Mouse (Mus musculus): ENCODE measurements around the gene Uba2.
"Not testable (repeated sequence)": the region's sequence is repeated elsewhere in the genome, so short reads cannot be mapped to it uniquely, and the experiment has no call there.

Uba2 gene

DNA sequence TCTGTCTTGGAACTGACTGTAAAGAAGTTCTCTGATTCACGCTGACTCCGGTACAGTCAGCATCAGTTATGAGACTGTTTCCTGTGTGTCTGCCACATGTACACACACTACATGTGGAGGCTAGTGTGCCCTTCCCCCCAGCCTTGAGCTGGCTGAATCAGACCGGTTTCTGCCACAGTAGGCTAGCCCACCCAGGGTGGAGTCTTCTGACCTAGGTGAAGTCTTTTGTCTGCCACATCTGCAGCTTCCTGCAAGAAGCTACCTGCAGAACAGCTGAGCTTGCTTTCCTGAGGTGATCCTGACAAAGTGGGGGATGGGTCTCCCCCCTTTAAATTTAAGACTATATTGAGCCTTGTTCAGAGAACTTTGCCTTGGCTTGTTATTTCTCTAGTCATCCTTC is at the start of gene Uba2:
Uba2 (minus strand) TSS at position 146 of the 400 bp plus-strand sequence.
- CTCF ChIA-PET: no interaction called here

DNA sequence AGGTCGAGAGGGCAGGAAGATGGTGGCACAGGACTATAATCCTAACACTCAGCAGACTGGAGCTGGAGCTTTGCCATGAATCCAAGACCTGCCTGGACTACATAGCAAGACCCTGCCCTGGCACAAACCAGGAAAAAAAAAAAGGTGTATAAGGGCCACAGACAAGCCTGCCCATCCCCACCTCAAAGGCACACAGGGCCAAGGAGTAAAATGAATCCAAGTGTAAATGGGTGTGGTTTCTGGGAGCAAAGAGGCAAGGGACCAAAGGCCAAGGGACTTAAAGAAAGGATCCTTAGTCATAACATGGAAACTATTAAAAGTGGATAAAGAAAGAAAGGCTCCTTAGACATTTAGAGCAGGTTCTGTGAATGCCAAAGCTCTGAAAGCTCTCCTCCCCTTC is 49.1 kb upstream of the Uba2 start:
- CTCF ChIA-PET: no interaction called here

DNA sequence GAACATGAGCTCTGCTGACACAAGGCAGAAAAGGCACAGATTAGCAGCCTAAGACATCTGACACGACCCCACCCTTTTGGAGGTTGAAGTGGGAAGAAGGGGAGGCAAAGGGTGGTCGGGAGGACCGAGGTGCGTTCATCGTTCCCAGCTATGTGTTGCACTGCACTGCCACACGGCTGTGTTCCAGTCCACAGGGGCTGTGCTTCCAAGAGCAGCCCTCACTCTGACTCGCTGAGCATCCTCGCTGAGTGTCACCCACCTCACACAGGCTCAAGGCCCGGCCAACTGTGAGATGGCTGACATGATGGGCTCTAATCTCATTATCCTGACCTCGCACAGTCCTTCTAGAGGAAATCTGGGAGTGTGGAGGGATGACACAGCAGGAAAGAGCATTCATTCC is 47.1 kb upstream of the Uba2 start:
- CTCF ChIA-PET: no interaction called here

DNA sequence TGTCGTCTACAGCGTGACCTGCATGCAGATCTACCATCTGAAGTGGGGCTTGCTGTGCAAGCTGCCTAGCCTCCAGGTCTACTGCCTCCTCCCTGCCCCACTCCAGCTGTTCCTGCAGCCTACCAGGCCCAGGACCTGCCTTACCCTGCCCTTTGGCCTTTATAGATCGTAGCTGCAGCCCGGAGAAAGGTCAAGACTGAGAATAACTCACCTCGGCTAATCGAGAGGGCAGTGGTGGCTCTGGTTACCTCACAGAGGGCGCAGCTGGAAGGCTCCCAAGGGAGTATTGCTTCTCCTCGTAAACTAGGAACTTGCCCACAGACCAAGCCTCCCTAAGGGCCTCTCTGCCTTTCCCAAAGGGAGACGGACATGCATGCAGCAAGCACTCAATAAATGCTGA is 46.1 kb upstream of the Uba2 start:
- CTCF ChIA-PET: no interaction called here

DNA sequence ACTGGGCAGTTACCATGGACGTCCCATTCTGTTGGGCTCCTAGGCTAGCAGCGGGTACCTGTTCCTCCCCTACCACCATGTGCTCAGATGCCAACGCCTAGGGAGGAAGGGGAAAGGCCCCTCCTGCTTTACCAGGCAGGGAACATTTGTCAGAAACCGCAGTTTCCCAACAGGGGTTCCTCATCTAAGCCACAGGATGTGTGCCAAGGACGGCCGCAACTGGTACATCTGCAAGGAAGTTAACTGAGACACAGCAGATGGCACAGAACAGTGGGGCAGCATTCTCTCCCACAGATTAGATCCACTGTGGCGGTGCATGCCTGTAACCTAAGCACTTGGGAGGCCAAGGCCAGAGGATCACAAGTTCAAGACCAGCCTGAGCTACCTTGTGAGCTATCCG is 45.2 kb upstream of the Uba2 start:
- CTCF ChIA-PET: interaction anchor here (0.9 to 1.0 kb wide), 2 partner anchors 8 to 46 kb away, joined by 3 to 4 read pairs; no protein-coding TSS in a partner anchor

DNA sequence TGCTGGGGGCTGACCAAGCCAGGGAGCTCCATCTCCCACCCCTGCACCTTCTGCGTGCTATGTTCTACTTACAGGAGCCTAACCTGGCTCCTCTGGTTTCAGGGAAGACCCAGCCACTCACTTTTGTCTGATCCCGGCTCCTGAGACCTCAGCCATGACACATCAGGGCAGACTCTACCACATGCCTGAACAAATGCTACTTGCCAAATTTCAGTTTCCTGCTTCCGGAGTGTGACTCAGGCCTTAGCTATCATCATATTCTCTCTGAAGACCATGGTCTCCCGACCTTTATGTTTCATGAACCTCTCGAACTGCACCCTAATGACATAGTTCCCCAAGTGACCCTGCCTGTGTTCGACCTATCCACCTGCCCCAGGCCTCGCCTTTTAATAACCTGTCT is 43.9 kb upstream of the Uba2 start:
- CTCF ChIA-PET: no interaction called here

DNA sequence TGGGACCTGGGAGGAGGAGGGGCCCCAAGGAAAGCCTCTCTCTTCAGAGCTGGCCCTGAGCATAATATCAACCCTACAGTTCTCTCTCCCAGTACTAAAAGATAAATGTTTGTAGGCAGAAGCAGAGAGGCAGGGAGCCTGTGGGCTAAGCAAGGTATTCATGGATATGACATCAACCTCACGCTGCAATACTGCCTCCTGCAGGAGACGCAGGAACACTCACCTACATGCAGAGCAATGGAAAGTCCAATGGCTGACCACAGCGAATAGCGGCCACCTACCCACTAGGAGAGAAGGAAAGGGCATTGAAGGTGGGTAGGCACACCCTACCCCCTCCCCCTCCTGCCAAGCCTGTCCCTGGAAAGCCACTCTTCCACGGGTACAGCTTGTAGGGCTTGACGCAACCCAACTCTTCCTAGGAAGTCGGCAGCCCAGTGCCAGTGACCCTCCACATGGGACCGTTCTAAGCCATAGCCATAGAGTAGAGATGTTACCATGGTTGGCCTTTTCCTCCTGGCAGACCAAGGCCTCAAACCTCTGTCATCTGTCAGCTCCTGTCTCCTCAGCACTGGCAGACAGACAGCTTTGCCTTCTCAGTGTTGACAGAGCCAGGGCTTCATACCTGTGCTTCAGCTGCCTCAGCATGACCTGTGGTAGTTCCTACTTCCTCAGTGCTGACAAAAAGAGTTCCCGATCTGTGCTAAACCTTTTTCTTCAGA is 38.8 kb upstream of the Uba2 start:
- CTCF ChIA-PET: no interaction called here

DNA sequence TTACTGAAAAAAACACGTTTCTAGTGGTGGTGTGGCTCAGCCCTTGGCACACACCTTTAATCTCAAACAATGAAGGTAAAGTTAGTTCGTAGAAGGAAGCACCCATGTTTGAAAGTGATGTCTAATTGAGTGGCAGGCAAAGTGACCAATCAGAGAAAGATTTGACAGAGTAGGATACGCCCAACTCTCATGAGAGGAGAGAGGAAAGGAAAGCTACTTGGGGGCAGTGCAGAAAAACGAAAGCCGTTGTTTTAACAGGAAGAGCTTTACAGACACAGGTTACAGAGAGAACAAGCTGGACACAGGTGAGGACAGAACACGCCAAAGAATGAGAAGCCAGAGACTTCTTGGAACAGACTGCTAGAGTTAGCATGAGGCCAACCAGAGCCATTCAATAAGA is 36.9 kb upstream of the Uba2 start:
- CTCF ChIA-PET: no interaction called here

DNA sequence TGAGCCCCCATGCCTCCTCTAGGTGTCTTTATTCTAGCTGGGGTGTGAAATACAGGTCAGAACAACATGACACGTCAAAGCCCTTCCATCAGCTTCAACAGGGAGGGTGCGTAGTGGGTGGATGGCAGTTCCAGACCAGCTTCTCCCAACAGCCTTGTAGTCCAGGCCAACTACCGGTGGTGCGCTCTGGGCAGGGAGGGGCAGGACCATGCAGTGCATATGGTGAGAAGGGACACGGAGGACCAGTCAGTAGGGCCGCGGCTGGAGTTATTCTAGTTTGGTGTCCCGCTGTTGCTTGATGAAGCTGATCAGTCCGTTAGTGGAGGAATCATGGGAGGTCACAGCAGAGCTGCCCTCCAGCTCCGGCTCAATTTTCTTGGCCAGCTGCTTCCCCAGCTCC is 32.7 kb upstream of the Uba2 start:
- CTCF ChIA-PET: not testable (repeated sequence)

DNA sequence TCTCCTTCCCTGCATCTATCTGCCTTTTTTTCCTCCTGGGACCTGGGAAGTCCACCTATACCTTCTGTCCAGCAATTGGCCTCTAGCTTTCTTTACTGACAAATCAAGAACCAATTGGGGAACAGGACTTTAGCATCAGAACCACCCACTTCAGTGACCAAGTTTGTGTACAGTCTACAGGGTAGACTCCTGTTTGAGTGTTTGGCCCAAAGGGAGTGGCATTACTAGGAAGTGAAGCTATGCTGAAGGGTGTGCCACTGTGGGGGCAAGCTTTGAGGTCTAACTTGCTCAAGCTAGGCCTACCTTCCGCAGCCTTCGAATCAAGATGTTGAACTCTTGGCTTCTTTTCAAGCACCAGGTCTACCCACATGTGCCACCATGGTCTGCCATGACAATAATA is 31.4 kb upstream of the Uba2 start:
- CTCF ChIA-PET: interaction anchor here (0.6 kb wide), 1 partner anchor 91 kb away, joined by 3 read pairs; no protein-coding TSS in a partner anchor

DNA sequence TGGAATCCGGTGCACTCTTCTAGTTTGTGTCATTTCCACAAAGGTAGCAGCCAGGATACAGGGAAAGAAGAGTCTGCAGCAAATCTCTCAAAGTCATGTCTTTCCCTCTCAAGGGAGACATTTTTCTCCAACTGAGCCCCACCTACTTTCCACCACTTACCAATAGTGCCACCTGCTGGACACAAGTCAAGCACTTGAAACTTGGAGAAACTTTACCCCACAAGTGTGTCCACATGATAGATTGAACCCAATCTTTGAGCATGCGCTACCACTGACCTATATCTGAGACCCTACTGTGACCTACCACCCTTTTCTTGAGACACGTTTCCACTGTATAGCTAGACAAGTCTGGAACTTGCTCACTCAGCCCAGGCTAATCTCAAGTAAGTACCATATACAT is 28.9 kb upstream of the Uba2 start:
- CTCF ChIA-PET: interaction anchor here (0.5 to 0.7 kb wide), 2 partner anchors 75 to 1407 kb away, joined by 4 to 6 read pairs; no protein-coding TSS in a partner anchor

DNA sequence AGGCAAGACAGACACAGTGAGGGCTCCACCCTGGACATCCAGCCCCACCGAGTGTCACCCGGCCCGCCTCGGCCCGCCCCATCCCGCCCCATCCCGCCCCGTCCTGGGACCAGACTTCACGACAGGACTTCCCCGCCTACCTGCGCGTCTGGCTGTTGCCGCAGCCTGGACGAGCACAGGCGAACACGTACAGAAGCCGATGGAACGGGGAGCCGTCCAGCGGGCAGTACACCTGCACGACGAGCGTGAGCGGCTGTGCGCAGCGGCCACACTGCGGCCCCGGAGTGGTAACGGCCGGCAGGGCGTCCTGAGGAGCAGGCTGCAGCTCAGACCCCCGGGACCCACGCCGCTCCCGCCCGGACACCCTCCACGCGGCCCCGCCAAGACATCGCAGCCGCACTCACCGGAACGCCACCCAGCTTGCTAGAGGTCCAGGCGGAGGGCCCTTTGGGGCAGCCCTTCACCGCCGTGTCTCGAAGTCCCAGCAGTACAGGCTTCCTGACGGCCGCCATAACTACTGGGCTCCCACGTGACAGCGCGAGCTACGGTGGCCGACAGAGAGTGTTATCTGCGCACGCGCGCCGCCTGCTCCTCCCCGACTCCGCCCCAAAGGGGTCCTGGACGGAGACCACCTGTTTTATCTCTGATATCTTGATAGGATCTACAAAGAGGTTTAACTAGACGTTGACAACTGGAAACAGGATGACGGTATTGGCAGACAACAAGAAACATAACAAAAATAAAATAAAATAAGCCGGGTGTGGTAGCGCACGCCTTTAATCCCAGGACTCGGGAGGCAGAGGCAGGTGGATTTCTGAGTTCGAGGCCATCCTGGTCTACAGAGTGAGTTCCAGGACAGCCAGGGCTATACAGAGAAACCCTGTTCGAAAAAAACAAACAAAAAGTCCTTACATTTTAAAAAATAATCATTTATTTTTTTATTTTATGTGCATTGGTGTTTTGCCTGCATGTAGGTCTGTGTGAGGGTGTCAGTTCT is 27.0 kb upstream of the Uba2 start, which contains the start of gene Pdcd2l:
Pdcd2l (minus strand) TSS at position 530 of the 997 bp plus-strand sequence.
- CTCF ChIA-PET: interaction anchor here (0.6 to 0.7 kb wide), 2 partner anchors 13 to 142 kb away, joined by 4 read pairs; no protein-coding TSS in a partner anchor

DNA sequence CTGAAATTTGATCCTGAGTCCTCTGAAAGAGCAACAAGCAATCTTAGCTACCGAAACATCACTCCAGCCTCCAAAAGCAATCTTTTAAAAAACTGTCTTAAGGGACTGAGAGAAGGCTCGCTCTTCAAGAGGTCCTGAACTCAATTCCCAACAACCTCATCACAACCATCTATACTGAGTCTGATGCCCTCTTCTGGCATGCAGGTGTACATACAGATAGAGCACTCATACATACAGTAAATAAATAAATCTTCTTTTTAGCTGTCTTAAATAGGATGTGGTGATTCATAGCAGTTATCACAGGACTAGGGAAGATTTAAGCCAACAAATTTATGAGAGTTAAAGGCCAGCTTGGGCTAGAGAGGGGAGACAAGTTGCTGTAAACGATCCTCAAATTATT is 26.2 kb upstream of the Uba2 start:
- CTCF ChIA-PET: interaction anchor here (0.6 to 0.7 kb wide), 2 partner anchors 12 to 142 kb away, joined by 4 read pairs; no protein-coding TSS in a partner anchor

DNA sequence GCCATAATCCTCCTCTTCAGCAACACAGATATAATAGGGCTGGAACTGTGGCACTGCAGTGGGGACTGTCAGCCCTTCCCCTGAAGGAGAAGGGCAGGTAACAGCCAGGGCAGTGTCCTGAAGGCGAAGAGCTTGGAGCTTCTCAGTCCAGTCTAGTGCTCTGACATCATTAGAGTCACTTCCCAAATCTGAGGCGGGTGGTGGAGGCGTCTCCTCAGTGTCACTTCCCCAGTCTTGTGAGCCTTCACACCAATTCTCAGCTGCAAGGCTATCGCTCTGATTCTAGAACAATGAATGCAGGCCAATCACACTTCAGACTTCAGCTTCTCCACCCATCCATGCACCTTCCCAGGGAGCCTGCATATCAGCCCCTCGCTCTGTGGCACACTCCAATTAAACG is 23.4 kb upstream of the Uba2 start:
- CTCF ChIA-PET: no interaction called here

DNA sequence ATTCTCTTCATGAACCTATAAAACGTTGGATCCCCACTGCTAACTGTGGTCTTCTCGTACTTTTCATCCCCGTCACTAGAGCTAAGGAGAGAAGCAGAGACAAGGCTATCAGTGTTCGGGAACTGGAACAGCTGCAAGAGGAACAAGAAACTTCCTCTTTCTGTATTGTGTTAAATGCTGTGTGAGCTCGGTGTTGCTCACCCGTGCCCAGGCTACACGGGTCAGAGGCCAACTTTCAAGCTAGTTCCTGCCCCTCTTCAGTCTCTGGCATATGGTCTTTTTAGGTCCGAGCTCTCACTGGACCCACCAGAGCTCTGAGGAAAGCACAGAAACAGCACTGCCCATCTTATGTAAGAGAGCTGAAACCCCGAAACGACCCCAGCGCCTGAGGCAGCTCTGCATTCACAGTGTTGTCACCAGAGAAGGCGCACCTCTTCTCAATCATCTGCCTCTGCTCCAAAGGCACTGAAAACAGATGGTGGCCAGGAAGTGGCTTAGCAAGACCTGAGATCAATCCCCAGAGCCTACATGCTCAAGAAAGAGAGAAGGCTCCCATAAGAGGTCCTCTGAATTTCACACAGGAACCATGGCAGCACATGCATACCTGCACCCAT is 20.1 kb upstream of the Uba2 start:
- CTCF ChIA-PET: no interaction called here

DNA sequence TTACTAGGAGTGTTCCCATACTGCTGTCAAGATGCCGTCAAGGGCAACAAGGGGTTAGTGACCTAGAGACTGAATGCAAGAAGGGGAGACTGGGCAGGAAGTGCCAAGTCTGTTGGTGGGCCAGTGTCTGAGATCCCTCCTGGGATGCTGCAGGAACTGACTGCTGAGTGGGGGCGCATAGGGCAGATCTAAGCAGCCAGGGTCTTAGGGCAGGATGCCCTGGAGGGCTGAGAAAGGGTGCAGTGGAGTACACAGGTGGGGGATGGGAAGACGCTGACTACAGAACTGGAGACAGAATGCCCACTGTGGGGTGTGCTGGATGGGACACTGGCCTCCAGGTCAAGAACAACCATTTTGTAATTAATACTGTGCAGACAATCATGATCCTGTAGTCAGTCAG is 14.4 kb upstream of the Uba2 start:
- CTCF ChIA-PET: interaction anchor here (1.3 kb wide), 1 partner anchor 12 kb away, joined by 4 read pairs; no protein-coding TSS in a partner anchor

DNA sequence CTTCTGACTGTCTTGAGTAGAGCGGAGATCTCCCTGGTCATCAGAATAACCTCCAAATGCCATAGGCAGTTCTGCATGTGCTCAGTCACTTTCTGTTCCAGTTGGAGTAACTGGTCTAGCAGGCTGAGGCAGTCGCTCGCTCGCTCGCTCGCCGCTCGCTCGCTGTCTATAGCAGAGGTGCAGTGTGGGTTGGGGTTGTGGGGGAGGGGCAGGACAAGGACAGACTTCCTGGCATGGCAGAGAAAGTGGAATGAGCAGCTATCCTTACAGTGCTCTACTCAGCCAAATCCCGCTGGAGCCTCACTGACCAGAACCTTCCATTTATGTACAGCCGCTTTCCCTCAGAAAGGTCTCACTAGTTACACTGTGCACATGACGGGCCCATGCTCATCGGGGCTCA is 14.0 kb upstream of the Uba2 start:
- CTCF ChIA-PET: interaction anchor here (0.6 to 1.3 kb wide), 3 partner anchors 12 to 315 kb away, joined by 3 to 9 read pairs (median 4); no protein-coding TSS in a partner anchor

DNA sequence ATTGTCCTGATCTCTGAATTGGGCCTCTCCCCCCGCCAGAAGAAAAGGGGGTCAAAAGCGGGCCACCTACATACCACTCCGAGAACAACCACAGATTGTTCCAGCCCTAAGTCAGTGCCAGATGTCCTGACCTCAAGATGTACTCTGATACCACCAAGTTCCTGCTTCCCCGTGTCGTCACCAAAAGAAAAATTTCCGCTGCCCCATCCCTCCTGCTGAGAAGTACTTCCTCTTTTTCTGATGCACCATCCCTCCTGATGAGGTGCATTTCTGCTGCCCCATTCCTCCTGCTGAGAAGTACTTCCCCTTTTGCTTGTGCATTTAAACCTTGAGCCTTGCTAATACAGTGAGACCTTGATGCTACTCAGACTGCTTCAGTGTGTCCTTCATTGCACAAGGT is 6.8 kb upstream of the Uba2 start:
- CTCF ChIA-PET: not testable (repeated sequence)

DNA sequence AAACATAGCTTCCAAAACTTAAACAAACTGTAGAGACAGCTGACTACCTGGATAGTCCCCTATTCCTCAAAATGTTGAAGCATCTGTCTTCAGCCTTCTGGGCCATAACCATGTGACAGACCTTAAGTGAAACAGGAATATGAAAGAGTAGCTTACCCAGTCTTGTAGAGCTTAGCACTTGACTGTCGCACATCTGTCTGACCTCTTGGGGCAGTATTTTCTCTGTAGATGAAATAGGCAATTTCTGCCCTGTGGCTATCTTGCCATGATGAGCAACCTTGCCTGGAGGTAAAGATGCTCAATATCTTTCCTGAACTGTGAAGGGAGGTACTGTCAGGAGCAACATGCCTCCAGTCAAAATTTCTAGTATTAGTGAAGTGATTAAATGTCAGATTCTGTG is 2.9 kb upstream of the Uba2 start:
- CTCF ChIA-PET: no interaction called here

DNA sequence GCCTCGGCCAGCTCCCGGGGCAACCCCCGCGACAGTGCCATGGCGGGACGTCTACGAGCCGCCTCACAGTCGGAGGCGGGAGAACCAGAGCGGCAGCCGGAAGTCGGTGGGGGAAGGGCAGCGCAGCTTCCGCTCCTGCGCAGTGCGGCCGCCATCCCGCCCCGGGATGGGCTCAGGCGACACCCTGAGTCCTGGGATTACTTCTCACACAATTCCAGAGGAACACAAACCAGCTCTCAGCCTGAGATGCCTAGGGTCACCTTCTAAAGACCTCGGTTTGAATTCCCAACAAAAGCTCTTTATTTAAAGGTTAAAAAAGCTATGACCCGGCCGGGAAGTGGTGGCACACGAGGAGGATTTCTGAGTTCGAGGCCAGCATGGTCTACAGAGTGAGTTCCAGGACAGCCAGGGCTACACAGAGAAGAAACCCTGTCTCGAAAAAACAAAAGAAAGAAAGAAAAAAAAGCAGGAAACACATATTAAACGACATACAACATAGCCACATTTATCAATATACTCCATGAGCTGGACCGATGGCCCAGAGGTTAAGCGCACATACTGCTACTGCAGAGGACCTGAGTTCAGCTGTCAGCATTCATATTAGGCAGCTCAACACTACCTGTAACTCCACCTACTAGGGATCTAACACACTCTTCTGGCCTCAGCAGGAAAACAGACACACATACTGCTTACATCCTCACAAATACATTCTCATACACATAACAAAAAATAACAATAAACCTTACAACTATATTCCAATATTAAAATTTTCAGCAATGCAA is 738 bp downstream of the Uba2 start:
- CTCF ChIA-PET: interaction anchor here (0.6 to 0.8 kb wide), 2 partner anchors 45 to 893 kb away, joined by 4 to 29 read pairs; no protein-coding TSS in a partner anchor

Data from spleen, embryonic (tissue).